8 mouse cellular contexts compared by ENCODE assay signal in the genomic region with DNA sequence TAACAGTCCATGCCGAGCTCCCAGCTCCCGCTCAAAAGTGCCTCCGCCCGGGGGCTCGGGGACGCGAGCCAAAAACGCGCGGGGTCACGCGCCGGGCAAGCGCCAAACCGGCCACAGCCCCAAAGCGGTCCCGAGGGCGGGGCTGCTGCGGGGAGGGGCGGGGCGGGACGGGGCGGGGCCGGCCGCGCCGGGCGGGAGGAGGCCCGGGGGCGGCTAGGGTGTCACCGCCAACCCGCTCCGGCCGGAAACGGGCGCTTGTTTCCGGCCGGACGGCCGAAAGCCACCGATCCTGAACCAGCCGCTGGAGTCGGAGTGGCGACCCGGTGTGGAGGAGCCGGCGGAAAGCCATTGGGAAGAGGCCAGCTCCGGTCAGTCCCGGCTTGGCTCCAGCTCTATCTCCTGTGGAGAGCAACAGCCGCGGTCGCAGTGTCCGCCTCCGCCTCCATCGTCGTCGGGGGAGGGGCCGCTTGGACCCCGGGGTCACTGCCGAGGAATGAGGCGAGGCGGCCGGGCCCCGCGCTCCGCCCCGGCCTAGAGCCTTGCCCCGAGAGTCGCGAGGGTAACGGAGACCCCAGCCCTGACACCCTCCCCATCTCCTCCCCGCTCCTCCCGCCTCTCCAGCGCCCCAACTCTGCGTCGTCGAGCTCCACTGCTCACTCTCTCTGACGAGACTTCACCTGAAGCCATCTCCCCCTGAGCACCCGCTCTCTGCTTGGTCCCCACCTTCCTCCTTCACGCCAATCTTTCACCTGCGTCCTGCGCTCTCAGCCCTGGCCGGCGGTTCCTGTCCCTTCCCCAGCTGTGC. TPM values are rescaled to one million over a fixed set of nuclear protein-coding genes. Genes with fewer than 3 reads are reported as not detected.
DNase-seq lines count a peak whose midpoint lies in the region; ATAC-seq and TF ChIP-seq lines count a peak whose summit lies in the region.

A gene (plus strand): TSS at position 267 of the 805 bp plus-strand sequence.

- no peaks in the 10 kb centered on the region for H3K4me1 ChIP-seq in embryonic facial prominence, embryonic 11.5 days (ENCODE audit: control insufficient read depth, insufficient read depth, low read length)
- H3K4me1 ChIP-seq in limb, embryonic 13.5 days = peaks cover 35% of the 10 kb centered on the region
- H3K4me1 ChIP-seq in midbrain, embryonic 15.5 days = peaks cover 20% of the 10 kb centered on the region
- peaks cover 3% of the 10 kb centered on the region; the same call in 1 of the 2 replicates for H3K4me1 ChIP-seq in spleen, adult 2 months (ENCODE audit: control insufficient read depth, insufficient read depth, insufficient read length)

- TF ChIP-seq POLR2A in spleen, adult 2 months (IDR thresholded peaks at IDR 0.05; ENCODE audit: low read depth, low read length) = no peak; the same call in 1 of the 2 replicates

- peak within 1 kb of the TSS; percentile 74 for H3K4me2 ChIP-seq in embryonic facial prominence, embryonic 11.5 days (ENCODE audit: low read depth, low read length)
- peak within 1 kb of the TSS; percentile 79 for H3K4me2 ChIP-seq in limb, embryonic 13.5 days (replicated peaks)
- peak within 1 kb of the TSS; percentile 73 for H3K4me2 ChIP-seq in midbrain, embryonic 15.5 days

- peak; percentile 77 for DNase-seq in layer of hippocampus, adult 11-12 months (ENCODE audit: low spot score)
- DNase-seq in layer of hippocampus, adult 9-10 months (ENCODE audit: low spot score) = no peak
- DNase-seq in embryonic facial prominence, embryonic 11.5 days (ENCODE audit: low spot score) = peak; percentile 86
- peak; percentile 86 to 88 for DNase-seq in heart, adult 18-20 months
- DNase-seq in kidney, adult 18-20 months = peak; percentile 89
- DNase-seq in spleen, adult 2 months (ENCODE audit: low read depth in 1 of 2, low spot score in 2 of 2) = peak; percentile 57 to 60

- peak within 1 kb of the TSS; percentile 87 for H3K27ac ChIP-seq in embryonic facial prominence, embryonic 11.5 days (replicated peaks; ENCODE audit: low read depth, low read length)
- peak within 1 kb of the TSS; percentile 90 for H3K27ac ChIP-seq in limb, embryonic 13.5 days
- peak within 1 kb of the TSS; percentile 75 for H3K27ac ChIP-seq in midbrain, embryonic 15.5 days
- peak within 1 kb of the TSS; percentile 94 for H3K27ac ChIP-seq in spleen, adult 2 months (ENCODE audit: insufficient read depth, low read length)

- ATAC-seq in embryonic facial prominence, embryonic 11.5 days (replicated peaks; ENCODE audit: insufficient number of reproducible peaks, low FRiP score, low TSS enrichment, low read depth) = peak; percentile 89
- ATAC-seq in limb, embryonic 13.5 days (ENCODE audit: low FRiP score, low read depth) = peak; percentile 88
- ATAC-seq in midbrain, embryonic 15.5 days (replicated peaks) = peak; percentile 86

- H3K9me3 ChIP-seq in embryonic facial prominence, embryonic 11.5 days (replicated peaks; ENCODE audit: control insufficient read depth, low read length) = no peaks in the 10 kb centered on the region
- H3K9me3 ChIP-seq in limb, embryonic 13.5 days = no peaks in the 10 kb centered on the region
- no peaks in the 10 kb centered on the region for H3K9me3 ChIP-seq in midbrain, embryonic 15.5 days

- 0% methylated on average over 77 of the region's 84 CpGs for WGBS in embryonic facial prominence, embryonic 11.5 days
- WGBS in limb, embryonic 13.5 days = under 1% methylated on average over 66 of the region's 84 CpGs
- WGBS in midbrain, embryonic 15.5 days = under 1% methylated on average over 84 of the region's 84 CpGs
- WGBS in spleen, adult 2 months = under 1% methylated on average over 73 of the region's 84 CpGs

- H3K9ac ChIP-seq in embryonic facial prominence, embryonic 11.5 days (replicated peaks; ENCODE audit: low read length) = peak within 1 kb of the TSS; percentile 92
- H3K9ac ChIP-seq in limb, embryonic 13.5 days = peak within 1 kb of the TSS; percentile 89
- peak within 1 kb of the TSS; percentile 80 for H3K9ac ChIP-seq in midbrain, embryonic 15.5 days

- H3K4me3 ChIP-seq in embryonic facial prominence, embryonic 11.5 days (ENCODE audit: low read depth, low read length) = peak within 1 kb of the TSS; percentile 89
- peak within 1 kb of the TSS; percentile 85 for H3K4me3 ChIP-seq in limb, embryonic 13.5 days
- peak within 1 kb of the TSS; percentile 74 for H3K4me3 ChIP-seq in midbrain, embryonic 15.5 days
- peak within 1 kb of the TSS; percentile 97 for H3K4me3 ChIP-seq in spleen, adult 2 months (ENCODE audit: extremely low read depth, insufficient read depth, insufficient read length)

- H3K36me3 ChIP-seq in embryonic facial prominence, embryonic 11.5 days (replicated peaks; ENCODE audit: control insufficient read depth, insufficient read depth, low read depth, low read length) = no peaks in the 10 kb centered on the region
- 0 out of 2 replicates have a peak, but pooled peaks cover 5% of the 10 kb centered on the region for H3K36me3 ChIP-seq in limb, embryonic 13.5 days
- H3K36me3 ChIP-seq in midbrain, embryonic 15.5 days (replicated peaks) = no peaks in the 10 kb centered on the region
- peaks cover 1% of the 10 kb centered on the region; the same call in 1 of the 2 replicates for H3K36me3 ChIP-seq in spleen, adult 2 months (ENCODE audit: control insufficient read depth, insufficient read depth, low read length)

- TF ChIP-seq CTCF in spleen, adult 2 months (IDR thresholded peaks at IDR 0.05; ENCODE audit: extremely low read depth, insufficient read depth, insufficient read length, insufficient replicate concordance) = no peak

- no peaks in the 10 kb centered on the region for H3K27me3 ChIP-seq in embryonic facial prominence, embryonic 11.5 days (ENCODE audit: control insufficient read depth, insufficient read depth, low read length)
- H3K27me3 ChIP-seq in limb, embryonic 13.5 days = no peaks in the 10 kb centered on the region
- no peaks in the 10 kb centered on the region for H3K27me3 ChIP-seq in midbrain, embryonic 15.5 days (replicated peaks)
- H3K27me3 ChIP-seq in spleen, adult 2 months (ENCODE audit: control insufficient read depth, insufficient read depth, low read length) = no peaks in the 10 kb centered on the region

RNA-seq across cellular contexts. Expression of the gene that starts here (rescaled TPM):
- polyA plus RNA-seq in embryonic facial prominence, embryonic 11.5 days (2014; fragmentation: Nextera tagmentation; extraction: Ambion mirVana) = 10.7 and 12.1 TPM in 2 replicates
- 10 to 100 TPM; 50.3 to 57.4 TPM for total RNA-seq in heart, adult 18-20 months (2021)
- polyA plus RNA-seq in limb, embryonic 13.5 days (2015; fragmentation: Nextera tagmentation; extraction: Ambion mirVana) = 28.8 and 30.3 TPM in 2 replicates
- polyA plus RNA-seq in midbrain, embryonic 15.5 days (2015; fragmentation: Nextera tagmentation; extraction: Ambion mirVana) = 7.7 and 8.2 TPM in 2 replicates
- polyA plus RNA-seq in spleen, adult 2 months (2012; rRNA removed) = 11.1 and 19.8 TPM in 2 replicates
